Mouse (Mus musculus): Measurements from ENCODE around the gene Tnfsf10.

DNA sequence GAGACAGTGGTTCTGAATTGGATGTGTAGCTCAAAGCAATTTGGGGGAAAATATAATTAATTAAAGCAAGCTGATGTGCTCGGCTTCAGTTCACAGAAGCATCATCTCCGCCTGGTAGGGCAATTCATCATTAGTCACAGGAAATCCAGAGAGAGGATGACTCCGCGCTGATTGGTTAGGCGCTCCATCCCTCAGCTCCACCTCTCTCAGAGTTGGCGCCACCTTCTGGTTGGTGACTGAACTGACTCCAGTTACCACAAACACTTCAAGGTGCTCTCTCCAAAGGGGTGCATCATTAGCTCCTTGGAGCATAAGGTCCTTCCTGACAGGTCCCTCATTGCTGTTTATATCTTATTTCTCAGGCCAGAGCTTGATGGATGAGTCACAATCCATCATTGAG is 28.7 kb downstream of the Tnfsf10 start:
- TF ChIP-seq CTCF (IDR thresholded peaks at IDR 0.05; ENCODE audit: low read depth) (peak; percentile 74), EP300 (IDR thresholded peaks at IDR 0.05; ENCODE audit: low read depth) (no peak)

Measured in liver, embryonic 14.5 days (tissue).